Mouse (Mus musculus) lung, postnatal 25 days (tissue): Measurements from ENCODE around the gene Atp6v1g1.

Experiments
- DNase-seq: peaks from one replicate; pipeline ENCODE4 v3.0.0; 2022; ENCODE audit warnings: low spot score

Gene Atp6v1g1

DNA sequence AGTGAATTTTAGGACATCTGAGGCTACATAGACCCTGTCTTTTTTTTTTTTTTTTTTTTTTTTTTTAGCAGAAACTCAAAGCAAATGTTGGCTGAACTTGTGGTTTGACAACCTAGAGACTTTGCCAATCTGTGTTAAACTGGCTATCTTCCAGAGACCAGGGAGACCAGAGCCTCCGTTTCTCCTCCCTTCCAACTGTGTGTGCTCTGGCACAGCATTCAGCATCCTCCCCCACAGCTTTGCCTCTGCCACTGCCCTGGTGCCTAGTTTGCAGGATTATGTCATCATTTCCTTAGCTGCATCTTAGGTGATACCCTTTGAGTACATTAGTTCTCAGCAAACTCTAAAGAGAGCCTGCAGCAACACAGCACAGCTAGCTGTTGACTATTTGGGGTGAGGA, 3.2 kb downstream of the Atp6v1g1 start:
- DNase-seq: no peak

DNA sequence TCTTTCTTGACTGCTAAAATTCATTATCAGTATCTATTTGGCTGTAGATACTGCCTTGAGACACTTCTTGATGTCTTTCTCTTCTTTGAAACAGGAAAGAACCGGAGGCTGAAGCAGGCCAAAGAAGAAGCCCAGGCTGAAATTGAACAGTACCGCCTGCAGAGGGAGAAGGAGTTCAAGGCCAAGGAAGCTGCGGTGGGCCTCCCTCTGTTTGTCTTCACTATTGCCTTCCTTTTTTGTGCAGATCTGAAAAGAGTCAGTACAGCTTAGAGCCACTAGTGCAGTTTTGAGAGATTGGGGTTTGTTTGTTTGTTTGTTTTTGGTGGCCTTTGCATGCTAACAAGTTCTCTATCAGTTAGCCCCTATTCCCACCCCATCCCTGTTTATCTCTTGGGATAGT, 3.9 kb downstream of the Atp6v1g1 start:
- no peak for DNase-seq

DNA sequence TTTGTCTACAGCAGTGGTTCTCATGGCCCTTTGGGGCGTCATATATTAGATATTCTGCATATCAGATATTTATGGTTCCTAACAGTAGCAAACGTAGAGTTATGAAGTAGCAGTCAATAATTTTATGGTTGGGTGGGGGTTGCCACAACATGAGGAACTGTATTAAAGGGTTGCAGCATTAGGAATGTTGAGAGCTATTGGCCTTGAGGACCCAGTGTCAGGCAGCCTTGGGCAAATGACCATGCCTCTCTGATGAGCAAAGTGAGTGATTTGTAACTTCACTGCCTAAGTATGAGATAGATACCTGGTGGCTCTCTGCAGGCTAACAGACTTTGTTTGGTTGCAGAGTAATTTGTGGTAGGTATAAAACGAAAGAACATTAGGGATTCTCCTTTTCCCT, 6.3 kb downstream of the Atp6v1g1 start:
- DNase-seq: no peak

DNA sequence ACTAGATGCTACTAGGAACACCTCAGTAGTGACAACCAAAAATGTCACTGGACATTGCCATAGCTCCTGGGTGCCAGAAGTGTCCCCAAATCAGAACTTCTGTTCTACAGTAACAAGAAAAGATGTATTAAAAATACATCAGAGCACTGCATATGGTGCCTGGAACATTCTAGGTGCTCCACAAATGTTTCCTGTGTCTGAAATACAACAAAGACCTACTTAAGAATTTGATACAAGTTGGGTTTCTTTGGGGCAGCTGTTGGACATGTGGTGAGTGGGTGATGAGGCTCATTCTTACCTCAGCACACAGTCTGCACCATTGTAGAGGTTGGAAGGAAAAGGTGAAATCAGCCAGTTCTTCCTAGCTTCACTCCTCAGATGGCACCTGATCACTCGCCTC, 8.3 kb downstream of the Atp6v1g1 start:
- DNase-seq: no peak

DNA sequence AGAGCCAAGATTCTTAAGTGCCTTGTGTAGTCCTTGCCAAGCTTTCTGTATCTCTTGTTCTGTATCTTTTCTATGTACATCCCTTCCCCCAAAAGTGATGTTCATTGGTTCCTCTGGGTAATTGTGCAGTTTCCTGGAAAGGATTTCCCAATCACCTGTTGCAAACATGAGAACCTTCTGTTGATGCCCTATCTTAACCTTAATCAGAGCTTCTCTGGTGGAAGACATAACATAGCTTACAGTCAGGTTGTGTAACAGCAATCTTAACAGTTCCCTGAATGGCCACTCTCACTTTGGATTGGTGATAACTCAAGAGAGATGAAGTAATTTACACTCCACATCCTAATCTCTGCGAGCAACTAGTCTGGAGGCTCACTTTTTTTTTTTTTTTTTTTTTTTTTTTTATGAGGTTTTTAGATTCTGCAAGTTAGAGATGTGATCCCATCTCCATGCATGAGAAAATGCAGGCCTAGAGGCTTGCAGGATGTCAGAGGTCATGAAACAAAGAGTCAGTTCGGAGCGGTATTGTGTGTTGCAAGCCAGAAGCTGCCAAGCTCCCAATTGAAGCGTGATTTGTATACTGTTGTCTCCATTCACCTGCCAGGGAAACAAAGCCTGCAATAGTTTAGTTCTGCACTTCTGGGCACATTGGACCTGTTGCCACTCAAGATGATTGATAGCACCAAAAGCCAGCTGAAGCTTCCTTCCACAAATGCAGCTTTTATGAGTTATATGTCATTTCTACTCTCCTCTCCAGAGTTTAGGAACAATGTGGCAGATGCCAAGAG, 9.4 kb downstream of the Atp6v1g1 start:
- DNase-seq: peak; percentile 60

DNA sequence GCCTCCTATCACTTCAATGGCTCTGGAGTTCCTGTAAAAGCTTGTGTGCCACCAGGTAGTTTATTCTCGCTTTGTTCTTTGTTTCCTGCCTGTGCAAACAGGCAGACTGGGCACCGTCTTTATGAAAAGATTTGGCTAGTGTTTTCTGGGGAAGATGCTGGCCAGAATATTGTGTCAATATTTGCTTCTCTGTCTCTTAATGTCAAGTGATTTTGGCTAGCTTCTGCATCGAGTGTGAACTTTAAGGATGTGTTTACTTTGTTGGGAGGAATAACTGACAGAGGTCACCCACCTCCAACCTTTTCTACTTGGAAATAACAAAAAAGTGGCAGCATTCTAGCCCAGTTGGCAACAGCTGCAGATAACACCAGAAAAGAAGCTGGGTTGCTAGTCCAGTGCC, 10.0 kb downstream of the Atp6v1g1 start:
- peak; percentile 59 for DNase-seq

DNA sequence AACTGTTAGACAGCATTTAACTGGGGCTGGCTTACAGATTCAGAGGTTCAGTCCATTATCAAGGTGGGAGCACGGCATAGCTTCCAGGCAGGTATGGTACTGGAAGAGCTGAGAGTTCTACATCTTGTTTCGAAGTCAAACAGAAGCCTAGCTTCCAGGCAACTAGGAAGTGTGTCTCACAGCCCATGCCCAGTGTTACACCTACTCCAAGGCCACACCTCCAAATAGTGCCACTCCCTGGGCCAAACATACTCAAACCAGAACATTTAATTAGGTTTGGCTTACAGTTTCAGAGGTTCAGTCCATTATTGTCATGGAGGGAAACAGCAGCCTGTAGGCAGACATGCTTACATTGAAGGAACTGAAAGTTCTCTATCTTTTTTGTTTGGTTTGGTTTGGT, 10.5 kb downstream of the Atp6v1g1 start:
- peak; percentile 43 for DNase-seq

DNA sequence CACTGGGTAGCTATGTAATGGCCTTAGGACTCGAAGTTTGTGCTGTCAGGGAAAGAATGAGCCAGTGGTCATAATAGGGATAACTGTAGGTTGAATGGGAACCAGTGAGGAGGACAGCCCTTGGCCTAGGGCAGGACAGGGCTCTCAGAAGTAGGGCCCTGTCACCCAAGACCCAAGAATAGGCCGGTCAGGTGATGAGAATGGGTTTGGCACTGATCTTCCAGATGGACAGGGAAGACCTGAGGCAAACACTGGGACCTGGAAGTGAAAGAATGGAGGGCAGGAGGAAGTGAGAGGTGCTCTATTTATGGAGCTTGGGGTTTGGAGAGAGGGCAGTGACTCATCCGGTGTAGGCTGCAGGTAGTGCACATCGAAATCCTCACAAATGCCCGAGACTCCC, 12.1 kb downstream of the Atp6v1g1 start:
- no peak for DNase-seq

DNA sequence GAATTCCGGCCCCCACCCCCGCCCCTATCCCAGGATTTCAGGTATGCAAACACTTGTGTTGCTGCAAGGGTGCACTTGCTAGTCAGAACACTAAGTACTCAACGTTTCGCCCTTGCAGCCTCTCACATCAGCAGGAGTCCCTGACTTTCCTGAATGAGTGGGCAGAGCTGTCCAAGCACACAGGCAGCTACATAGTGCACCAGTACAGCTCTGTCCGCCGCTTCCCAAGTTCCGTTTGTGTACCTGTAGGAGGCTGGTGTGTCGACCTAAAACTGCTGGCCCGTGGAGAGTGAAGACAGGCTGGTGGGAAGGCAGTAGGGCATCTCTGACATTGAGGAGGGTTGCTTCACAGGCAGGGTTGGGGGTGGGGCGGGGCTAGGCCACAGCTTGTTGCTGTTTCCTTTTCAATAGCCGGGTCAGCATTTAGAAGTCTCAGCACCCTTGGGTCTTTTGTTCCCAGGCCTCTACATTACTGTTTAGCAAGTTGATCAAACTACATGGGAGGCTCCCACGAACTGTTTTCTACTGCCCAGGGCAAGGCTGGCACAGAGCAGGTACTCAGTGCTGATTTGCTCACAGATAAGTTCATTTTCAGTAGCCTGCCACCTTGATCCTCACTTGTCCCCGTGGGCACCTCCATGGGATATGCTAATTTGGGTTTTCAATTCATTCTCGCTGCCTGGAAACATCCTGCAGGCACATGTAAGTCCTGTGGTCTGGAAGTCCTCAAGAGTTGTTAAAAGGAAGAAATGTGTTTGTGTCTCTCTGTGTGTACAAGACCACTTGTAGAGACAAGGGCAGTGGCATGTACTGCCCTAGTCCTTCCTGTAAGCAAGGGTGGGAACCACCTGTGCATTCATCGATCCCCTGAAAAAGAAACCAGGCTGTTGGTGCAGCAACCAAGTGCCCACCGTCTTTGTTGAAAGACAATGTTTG, 12.8 kb downstream of the Atp6v1g1 start:
- DNase-seq: no peak

DNA sequence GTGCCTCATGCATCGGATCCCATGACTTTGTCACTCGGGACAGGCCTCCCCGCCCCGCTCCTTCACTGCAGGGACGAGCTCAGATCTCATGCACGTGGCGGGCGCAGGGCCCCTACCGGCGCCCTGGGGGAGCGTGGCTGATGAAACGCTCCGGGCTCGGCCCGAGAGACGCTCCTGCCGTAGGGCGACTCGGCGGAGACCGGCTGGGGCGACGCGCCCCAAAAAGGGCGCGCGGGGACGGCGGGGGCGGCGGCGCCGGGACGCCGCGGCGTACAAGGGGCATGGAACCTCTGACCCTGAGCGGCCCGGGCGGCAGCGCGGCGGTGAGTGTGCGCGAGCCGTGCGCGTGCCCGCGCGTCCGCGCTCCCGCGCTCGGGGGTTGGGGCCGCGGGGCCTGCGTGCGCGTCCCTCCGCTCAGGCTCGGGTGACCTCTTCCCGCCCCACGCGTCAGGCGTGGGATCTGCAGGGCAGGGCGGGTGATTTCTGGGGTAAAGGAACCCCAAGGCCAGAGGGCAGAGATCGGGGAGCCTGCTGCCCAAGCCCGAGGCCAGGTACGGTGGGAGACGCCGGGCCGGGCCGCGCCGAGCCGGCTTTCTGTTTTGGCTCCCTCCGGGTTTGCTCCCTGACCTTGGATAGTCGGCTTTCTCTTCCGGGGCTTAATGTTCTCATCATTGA, 14.0 kb downstream of the Atp6v1g1 start, which contains the start of gene Tmem268:
Gene Tmem268 (plus strand): TSS at position 375 of the 675 bp plus-strand sequence.
- DNase-seq: peak; percentile 70

DNA sequence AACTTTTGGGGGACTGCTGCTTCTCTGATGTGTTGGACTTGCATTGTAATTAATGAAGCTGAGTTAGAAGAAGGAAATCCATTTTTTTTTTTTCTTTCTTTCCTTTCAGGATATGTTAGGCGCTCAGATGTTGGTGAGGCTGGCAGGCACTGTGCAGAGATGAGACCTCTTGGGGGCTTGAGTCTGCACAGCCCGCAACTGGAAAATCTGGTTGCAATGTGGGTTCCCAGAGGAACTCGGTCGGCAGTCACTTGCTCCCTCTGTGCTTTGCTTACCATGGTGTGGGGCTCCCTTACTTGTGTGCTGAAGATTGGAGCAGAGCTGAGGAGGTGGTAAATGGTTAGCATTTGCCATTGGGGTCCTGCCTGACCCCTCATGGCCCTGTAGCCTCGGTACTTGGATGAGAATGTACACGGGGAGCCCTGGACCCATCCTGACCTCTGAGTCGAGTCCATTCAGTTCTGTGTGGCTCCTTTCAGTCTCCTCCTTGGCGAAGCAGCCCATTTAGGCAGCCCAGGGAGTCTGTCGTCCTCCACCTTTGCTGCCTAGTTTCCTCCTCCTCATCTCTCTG, 14.6 kb downstream of the Atp6v1g1 start:
- no peak for DNase-seq

DNA sequence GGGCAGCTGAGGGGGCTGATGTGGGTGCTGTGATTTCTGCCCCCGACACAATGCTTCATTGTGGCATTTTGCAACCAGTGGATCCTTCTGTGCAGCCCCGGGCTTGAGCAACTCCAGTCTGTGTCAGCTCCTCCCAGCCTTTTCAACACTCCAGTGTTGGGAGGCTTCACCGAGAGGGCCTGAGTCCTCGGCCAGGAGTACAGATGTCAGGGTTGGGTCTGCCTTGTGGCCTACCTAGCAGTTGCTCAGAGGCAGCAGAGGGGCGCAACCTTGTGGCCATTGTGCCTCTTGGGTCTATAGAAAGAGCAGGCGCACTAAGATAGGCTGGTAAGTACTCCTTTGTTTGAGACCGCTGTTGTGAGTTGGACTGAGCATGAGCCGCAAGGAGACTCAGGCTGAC, 15.5 kb downstream of the Atp6v1g1 start:
- peak; percentile 43 for DNase-seq

DNA sequence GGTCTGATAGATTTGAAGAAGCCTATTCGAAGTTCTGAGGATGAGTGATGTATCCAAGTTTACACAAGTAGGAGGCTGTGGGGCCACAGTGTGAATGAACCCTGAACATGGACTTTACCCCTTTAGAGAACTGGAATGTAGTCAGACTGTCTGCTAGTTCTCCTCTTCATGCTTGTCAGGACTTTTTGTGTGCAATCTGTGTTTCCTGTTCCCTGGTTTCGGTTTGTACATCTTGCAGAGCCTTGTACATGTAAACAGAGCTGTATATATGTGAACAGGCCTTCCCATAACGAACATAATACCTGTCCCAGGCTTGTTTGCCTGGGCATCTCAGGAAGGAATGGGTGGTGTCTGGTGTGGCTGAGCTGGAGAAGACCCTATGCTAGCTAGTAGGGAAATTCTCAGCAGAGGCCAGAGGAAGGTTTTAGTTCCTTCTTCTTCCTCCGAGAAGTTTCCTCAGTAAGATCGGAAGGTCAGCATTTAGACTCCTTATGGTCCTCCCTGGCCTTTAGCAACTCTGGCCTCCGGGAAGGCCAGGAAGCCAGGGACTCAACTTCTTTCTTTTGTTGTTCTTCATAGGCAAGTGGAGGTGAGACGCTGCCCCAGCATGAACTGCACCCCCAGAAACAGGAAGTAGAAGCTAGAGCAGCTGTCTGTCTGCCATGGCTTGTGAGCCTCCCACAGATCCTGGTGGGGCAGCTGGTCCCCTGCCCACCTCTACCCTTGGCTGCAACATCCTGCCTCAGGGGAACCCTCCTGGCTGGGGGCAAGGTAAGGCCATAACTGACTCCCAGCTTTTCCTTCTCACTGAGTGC, 17.5 kb downstream of the Atp6v1g1 start:
- peak; percentile 45 for DNase-seq

DNA sequence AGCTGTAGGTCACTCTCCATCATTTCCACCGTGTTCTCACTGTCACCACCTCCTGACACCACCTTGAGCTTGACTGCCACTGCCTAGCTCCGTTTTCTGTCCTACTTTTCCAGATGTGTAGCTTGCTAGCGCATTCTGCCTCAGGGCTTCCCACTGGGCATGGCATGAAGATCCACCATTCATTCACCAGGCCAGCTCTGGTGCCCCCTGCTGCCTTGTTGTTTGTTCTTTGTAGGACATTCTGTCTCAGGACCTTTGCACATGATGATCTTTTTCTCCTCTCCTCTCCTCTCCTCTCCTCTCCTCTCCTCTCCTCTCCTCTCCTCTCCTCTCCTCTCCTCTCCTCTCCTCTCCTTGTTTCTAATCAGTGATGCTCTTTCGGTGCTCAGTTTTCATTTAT, 18.2 kb downstream of the Atp6v1g1 start:
- no peak for DNase-seq

DNA sequence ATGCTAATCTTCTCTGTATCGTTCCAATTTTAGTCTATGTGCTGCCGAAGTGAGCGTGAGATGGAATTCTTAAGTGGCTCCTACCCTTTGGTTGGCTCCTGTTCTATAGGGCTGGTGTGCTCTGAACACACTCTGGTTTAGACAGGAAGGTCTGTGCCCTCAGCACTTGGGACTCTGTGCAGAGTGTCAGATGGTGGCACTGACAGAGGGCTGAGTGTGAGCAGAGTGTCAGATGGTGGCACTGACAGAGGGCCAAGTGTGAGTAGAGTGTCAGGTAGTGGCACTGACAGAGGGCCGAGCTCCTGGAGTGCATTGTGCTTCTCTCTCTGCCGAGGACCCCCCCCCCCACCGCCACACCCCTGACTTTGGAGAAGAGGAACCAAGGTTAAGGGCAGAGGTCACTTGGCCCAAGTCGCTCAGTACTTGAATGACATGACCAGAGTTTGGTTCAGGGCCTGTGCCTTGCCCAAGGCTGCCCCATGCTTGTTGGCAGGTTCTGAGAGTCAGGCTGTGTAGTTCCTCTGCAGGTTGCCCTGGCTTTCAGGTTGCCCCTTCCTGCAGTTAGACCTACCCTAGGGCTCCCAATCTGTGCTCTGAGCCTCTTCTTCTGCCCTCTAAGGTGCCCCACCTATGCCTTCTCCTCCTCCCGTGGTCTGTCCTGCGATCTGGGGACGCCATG, 23.3 kb downstream of the Atp6v1g1 start:
- no peak for DNase-seq

DNA sequence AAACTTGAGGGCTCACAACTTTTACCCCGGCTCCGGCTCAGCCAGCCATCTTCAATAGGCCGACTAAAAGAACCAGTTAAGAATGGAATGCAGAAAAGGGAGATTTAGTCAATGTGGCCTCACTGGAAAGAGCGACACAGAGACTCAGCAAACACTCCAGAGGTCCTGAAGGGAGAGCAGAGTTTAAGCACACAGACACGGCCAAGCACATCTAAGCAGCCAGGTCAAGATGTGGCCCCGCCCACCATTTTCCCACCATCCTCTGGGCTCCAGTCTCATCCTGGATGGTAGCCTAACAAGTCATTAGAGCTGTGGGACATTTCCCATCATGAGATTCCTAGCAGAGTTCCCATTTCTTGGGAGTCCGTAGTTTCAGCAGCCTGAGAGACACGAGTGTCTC, 24.8 kb downstream of the Atp6v1g1 start:
- no peak for DNase-seq

DNA sequence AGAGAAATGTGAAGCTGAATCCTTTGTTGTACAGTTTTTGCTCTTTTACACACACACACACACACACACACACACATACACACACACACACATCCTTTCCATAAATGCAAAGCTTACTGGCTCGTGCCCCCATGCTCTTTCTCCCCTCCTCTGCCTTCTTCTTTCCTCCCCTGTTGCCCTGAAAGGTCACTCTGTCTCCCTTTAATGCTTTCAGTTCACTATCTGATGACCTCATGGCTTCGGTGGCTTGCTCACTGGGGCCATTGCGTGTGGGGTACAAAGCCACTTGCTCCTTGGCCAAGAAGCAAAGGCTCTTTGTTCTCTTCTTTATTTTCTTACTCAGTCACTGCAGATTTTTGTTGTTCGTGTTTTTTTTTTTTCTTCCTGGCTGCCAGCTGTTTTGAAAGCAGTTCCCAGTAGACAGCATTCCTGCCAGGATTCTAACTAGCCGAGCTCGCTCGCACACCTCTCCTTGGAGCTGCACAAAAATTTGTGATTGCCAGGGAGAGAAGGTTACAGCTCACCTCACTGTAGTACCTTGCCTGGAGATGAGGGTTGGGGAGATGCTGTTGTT, 25.7 kb downstream of the Atp6v1g1 start:
- no peak for DNase-seq

DNA sequence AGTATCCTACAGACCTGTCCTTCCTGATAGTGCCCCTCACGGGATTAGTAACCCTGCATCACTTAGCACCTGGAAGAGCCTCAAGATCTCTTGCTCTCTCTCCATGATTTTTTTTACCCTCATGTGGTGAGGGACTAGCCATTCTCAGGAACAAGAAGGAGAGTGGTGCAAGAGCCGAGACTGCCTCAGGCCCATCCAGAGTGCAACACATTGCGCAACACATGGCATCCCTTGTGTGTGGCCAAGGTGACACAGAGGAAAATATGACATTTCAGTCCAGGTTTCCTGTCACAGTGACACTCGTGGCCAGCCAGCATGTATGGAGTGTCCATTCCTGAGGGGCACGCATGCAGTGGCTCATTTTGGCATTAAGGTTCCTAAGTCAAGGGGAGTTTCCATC, 28.0 kb downstream of the Atp6v1g1 start:
- no peak for DNase-seq

DNA sequence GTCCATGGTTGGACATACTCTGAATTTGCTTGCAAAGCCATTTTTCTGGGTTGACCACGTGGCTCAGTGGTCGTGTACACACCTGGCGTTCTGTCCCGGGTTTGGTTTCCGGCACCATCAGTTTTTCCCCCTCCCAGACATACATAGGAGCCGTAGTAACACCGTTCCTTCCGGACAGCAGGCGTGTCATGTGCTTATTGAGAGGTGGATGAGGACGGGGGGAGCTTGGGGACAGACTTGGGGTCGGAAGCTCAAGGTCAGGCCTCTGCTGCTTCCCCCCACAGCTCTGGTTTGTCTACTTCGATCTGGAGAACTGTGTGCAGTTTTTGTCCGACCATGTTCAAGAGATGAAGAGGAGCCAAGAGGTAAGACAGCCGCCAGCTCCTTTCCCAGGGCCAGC, 35.1 kb downstream of the Atp6v1g1 start:
- no peak for DNase-seq

DNA sequence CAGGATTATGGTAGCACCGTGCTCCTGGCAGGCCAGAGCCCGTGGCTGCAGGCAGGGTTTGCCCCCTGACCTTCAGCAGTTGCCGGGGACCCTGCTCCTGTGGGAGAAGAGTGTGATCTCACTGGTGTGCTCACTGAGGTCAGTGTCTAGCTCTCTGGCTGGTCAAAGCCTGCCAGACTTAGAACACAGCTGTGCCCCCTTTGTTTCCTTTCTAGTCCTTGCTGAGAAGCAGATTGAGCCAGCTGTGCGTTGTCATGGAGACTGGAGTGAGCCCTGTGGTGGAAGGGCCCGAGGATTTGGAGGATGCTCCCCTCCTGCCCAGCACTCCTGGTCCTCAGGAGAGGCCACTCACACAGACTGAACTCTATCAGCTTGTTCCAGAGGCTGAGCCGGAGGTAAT, 35.5 kb downstream of the Atp6v1g1 start:
- no peak for DNase-seq
